Mouse (Mus musculus): ENCODE data around the gene Gif. TPM values are rescaled to one million over a fixed set of nuclear protein-coding genes. Genes with fewer than 3 reads are reported as not detected.

The Gif gene
- polyA plus RNA-seq, 1 experiment from 2014 or later: not detected

DNA sequence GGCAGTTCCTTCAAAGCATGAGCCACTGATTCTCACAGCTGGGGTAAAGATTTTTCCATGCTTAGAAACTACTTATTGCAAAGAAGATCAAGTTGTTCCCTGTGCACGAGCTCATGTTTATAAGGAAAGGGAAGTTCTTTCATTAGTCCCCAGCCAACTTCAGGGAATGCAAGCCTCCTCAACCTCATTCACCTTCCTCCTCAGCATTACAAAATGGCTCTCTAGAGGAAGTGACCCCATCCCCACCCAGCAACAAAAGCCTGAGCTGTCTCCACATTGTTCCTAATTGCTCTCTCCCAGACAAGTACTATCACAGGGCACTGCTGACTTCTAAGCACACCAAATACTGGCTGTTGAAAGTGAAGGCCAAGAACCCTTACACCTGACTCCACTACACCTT is 57.1 kb downstream of the Gif start:
- Histone ChIP-seq H3K4me2 (no peak overlapping the region), H3K9me3 (no peaks in the 10 kb centered on the region), H3K27me3 (no peaks in the 10 kb centered on the region), H3K36me3 (no peaks in the 10 kb centered on the region), H3K9ac (no peak overlapping the region), H3K27ac (no peak overlapping the region), H3K4me1 (no peaks in the 10 kb centered on the region), H3K4me3 (no peak overlapping the region)
- no peak for ATAC-seq (ENCODE audit: insufficient number of reproducible peaks, low FRiP score, low TSS enrichment, low read depth)
- WGBS: 59% methylated on average over 1 of the region's 1 CpGs

DNA sequence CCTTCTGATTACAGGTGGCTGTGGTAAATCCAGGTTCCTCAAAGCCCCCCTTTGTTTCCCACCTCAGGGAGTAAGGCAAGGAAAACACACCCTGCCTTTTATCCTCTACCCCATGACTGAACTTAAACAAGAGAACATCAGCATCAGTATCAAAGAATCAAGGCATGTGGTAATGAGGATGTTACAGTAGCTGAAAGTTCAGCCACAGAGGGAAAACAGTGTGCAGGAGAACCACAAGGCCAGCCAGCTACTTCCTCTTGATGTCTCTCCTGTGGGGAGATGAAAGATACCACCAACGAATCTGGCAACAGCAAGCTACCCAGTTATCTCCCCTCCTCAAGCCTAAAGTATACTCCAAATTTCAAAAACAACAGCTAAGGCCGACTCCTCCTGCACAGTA is 59.9 kb downstream of the Gif start:
- ATAC-seq (ENCODE audit: insufficient number of reproducible peaks, low FRiP score, low TSS enrichment, low read depth): no peak

DNA sequence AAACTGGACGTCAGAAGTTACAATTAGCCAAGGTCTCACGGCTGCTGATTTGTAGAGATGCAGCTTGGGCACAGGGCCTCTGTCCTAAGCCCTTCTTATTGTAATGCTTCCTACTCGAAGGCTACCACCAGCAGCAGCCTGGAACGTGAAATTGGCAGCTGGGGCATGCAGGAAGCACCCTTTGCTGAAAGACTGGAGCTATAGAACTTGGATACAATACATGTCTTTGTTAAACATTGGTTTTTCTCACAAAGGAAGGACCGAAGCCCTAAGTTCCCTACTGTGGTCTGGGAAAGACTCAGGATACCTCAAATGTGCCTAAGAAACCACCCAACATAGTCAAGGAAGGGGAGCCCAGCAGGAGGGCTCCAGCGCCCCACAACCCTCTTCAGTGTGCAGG is 60.5 kb downstream of the Gif start:
- Histone ChIP-seq H3K27ac (no peak overlapping the region), H3K4me1 (no peaks in the 10 kb centered on the region), H3K36me3 (no peaks in the 10 kb centered on the region), H3K9ac (no peak overlapping the region), H3K9me3 (no peaks in the 10 kb centered on the region), H3K4me3 (no peak overlapping the region), H3K27me3 (no peaks in the 10 kb centered on the region), H3K4me2 (no peak overlapping the region)
- 68% methylated on average over 6 of the region's 6 CpGs for WGBS
- no peak for ATAC-seq (ENCODE audit: insufficient number of reproducible peaks, low FRiP score, low TSS enrichment, low read depth)

More for the DNA sequence above, 59.9 kb downstream of the Gif start:
- Histone ChIP-seq H3K27me3 (no peaks in the 10 kb centered on the region), H3K4me2 (no peak overlapping the region), H3K9ac (no peak overlapping the region), H3K4me1 (no peaks in the 10 kb centered on the region), H3K36me3 (no peaks in the 10 kb centered on the region), H3K4me3 (no peak overlapping the region), H3K9me3 (no peaks in the 10 kb centered on the region), H3K27ac (no peak overlapping the region)
- 70% methylated on average over 2 of the region's 2 CpGs for WGBS

DNA sequence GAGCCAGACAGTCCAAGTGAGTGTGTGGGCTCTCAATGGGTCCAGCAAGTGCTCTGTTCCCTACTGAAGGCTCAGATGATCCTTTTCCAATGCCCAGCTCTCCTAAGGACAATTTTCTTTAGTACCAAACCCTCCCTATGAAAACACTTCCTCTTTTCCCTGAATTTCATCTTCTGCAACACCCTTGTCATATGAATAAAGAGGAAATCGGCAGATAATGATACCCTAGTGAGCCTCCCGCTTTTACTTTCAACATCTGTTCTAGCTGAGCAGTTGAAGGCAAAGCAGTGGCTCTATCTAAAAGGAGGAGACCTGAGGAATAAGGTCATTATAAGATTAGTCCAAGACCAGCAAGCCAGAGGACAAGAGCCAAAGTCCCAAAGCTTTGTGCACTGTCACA is 61.1 kb downstream of the Gif start:
- Histone ChIP-seq H3K9me3 (no peaks in the 10 kb centered on the region), H3K4me1 (no peaks in the 10 kb centered on the region), H3K4me3 (no peak overlapping the region), H3K4me2 (no peak overlapping the region), H3K27ac (no peak overlapping the region), H3K36me3 (no peaks in the 10 kb centered on the region), H3K27me3 (no peaks in the 10 kb centered on the region), H3K9ac (no peak overlapping the region)
- no peak for ATAC-seq (ENCODE audit: insufficient number of reproducible peaks, low FRiP score, low TSS enrichment, low read depth)
- 84% methylated on average over 2 of the region's 2 CpGs for whole genome bisulfite sequencing

DNA sequence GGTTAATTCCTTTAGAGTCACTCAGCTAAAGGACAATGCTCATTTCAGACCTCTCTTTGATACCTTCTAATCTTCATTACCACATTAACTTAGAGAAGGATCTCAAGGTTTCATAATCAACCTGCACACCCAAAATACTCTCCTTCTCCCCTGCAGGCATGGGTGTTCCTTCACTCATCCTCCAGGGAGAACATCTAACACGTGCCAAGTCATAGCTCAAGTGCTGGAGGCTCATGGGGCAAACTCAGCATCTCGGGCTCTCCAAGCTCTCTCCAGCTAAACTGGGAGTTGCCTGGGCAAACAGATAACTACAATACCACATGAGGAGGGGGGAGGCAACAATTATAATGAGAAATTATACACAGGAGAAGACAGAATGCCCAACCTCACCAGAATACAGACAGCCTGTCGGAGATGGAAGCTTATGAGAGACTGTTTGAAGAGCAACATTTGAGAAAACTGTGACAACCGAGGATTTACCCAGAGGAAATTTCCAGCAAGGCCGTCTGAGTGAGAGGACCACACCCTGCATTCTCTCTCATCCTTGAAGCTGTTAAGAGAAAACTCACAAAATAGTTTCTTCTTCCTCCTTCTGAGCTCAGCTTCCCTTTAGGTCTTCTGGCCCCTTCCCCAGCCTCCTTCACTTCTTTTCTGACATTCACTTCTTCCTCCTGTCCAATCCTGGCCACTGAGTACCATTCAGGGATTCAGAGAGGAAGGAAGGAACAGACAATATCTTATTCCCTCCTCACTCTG is 62.8 kb downstream of the Gif start:
- ATAC-seq (ENCODE audit: insufficient number of reproducible peaks, low FRiP score, low TSS enrichment, low read depth): no peak
- no peak overlapping the region for H3K9ac ChIP-seq
- WGBS: 70% methylated on average over 5 of the region's 5 CpGs

DNA sequence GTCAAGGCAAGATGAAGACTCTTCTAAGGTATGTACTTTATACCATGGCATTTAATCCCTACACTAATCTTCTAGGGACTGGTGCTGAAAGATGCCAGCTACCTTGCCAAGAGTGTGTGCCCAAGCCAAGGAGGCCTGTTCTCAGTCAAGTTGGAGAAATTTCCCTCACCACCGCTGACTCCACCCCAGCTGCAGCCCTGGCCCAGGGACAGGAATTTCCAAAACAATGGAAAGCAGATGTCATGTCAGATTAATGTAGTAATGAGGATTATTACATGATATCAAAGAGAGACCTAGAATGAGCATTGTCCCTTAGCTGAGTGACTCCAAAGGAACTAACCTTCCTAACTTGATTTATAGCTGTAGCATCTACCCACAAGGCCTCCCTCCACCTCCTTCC is 63.5 kb downstream of the Gif start:
- no peaks in the 10 kb centered on the region for H3K4me1 ChIP-seq
- no peak overlapping the region for H3K4me2 ChIP-seq
- no peak overlapping the region for H3K27ac ChIP-seq
- 71% methylated on average over 1 of the region's 1 CpGs for whole genome bisulfite sequencing
- H3K27me3 ChIP-seq: peaks cover 8% of the 10 kb centered on the region
- no peak overlapping the region for H3K4me3 ChIP-seq
- H3K9ac ChIP-seq: no peak overlapping the region
- ATAC-seq (ENCODE audit: insufficient number of reproducible peaks, low FRiP score, low TSS enrichment, low read depth): no peak
- no peaks in the 10 kb centered on the region for H3K36me3 ChIP-seq
- no peaks in the 10 kb centered on the region for H3K9me3 ChIP-seq

More for the DNA sequence above, 62.8 kb downstream of the Gif start:
- H3K27me3 ChIP-seq: peaks cover 6% of the 10 kb centered on the region; the same call in 1 of the 2 replicates
- H3K4me1 ChIP-seq: no peaks in the 10 kb centered on the region
- no peak overlapping the region for H3K27ac ChIP-seq
- no peak overlapping the region for H3K4me3 ChIP-seq
- H3K4me2 ChIP-seq: no peak overlapping the region
- no peaks in the 10 kb centered on the region for H3K36me3 ChIP-seq
- H3K9me3 ChIP-seq: no peaks in the 10 kb centered on the region

DNA sequence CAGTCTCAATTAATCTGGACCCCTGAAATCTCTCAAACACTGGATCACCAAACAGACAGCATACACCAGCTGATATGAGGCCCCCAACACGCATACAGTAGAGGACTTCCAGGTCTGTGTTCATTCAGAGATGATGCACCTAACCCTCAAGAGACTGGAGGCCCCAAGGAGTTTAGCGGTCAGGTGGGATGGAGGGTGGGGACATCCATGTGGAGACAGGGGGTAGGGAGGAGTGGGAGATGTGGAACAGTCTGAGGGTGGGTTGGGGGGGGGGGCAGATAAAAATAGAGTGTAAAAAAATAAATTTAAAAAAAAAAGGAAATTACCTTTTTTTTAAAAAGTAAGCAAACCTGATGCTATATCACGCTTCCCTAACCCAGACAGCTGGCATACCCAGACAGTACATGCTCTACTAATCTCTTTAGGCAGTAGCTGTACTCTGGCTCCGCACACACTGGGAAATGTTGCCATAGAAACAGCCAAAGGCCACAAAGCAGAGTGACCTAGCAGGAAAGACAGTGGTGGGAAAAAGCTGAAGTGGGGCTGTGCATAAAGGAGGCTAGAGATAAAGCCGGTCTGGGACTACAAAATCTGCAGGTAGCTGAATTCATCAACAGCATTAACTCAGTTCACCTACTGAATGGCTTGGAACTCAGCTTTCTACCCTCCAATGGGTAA is 64.5 kb downstream of the Gif start:
- no peak overlapping the region for H3K27ac ChIP-seq
- H3K4me1 ChIP-seq: no peaks in the 10 kb centered on the region
- no peak overlapping the region for H3K4me3 ChIP-seq
- no peaks in the 10 kb centered on the region for H3K36me3 ChIP-seq
- no peak overlapping the region for H3K4me2 ChIP-seq
- ATAC-seq (ENCODE audit: insufficient number of reproducible peaks, low FRiP score, low TSS enrichment, low read depth): no peak
- 71% methylated on average over 5 of the region's 5 CpGs for WGBS
- no peaks in the 10 kb centered on the region for H3K9me3 ChIP-seq
- no peak overlapping the region for H3K9ac ChIP-seq
- H3K27me3 ChIP-seq: peaks cover 18% of the 10 kb centered on the region

Other genes starting within 250 kb of the Gif start
- 7.7 and 10.7 TPM in 2 replicates for gene Ms4a6b, start 231.0 kb upstream of the Gif start, polyA plus RNA-seq (2015; fragmentation: Nextera tagmentation; extraction: Ambion mirVana)
- gene Ms4a4d, start 210.8 kb upstream of the Gif start, polyA plus RNA-seq (2015; fragmentation: Nextera tagmentation; extraction: Ambion mirVana): 1.9 and 2.3 TPM in 2 replicates
- gene Ms4a6d, start 142.7 kb upstream of the Gif start, polyA plus RNA-seq (2015; fragmentation: Nextera tagmentation; extraction: Ambion mirVana): 8.4 and 9.1 TPM in 2 replicates
- 2.1 and 2.2 TPM in 2 replicates for gene Ms4a2, start 123.8 kb upstream of the Gif start, polyA plus RNA-seq (2015; fragmentation: Nextera tagmentation; extraction: Ambion mirVana)
- gene Ms4a3, start 106.7 kb upstream of the Gif start, polyA plus RNA-seq (2015; fragmentation: Nextera tagmentation; extraction: Ambion mirVana): 0.15 TPM in 1 of 2 replicates, not detected in the other
- gene Oosp2, start 87.0 kb upstream of the Gif start, polyA plus RNA-seq (2015; fragmentation: Nextera tagmentation; extraction: Ambion mirVana): not detected in 2 replicates
- gene Oosp1, start 56.4 kb upstream of the Gif start, polyA plus RNA-seq (2015; fragmentation: Nextera tagmentation; extraction: Ambion mirVana): not detected in 2 replicates
- gene Oosp3, start 50.5 kb upstream of the Gif start, polyA plus RNA-seq (2015; fragmentation: Nextera tagmentation; extraction: Ambion mirVana): not detected in 2 replicates
- gene Mrpl16, start 22.8 kb downstream of the Gif start, polyA plus RNA-seq (2015; fragmentation: Nextera tagmentation; extraction: Ambion mirVana): 38.9 and 40.1 TPM in 2 replicates
- gene Stx3, start 71.8 kb downstream of the Gif start, polyA plus RNA-seq (2015; fragmentation: Nextera tagmentation; extraction: Ambion mirVana): 6.2 and 6.4 TPM in 2 replicates
- not detected in 2 replicates for gene Olfr1417, start 91.7 kb downstream of the Gif start, polyA plus RNA-seq (2015; fragmentation: Nextera tagmentation; extraction: Ambion mirVana)
- gene Olfr1418, start 113.5 kb downstream of the Gif start, polyA plus RNA-seq (2015; fragmentation: Nextera tagmentation; extraction: Ambion mirVana): not detected in 2 replicates
- gene Olfr1419, start 127.6 kb downstream of the Gif start, polyA plus RNA-seq (2015; fragmentation: Nextera tagmentation; extraction: Ambion mirVana): not detected in 2 replicates
- gene Olfr1420, start 139.0 kb downstream of the Gif start, polyA plus RNA-seq (2015; fragmentation: Nextera tagmentation; extraction: Ambion mirVana): 0.23 TPM in 1 of 2 replicates, not detected in the other
- 15.5 and 16.4 TPM in 2 replicates for gene Patl1, start 164.8 kb downstream of the Gif start, polyA plus RNA-seq (2015; fragmentation: Nextera tagmentation; extraction: Ambion mirVana)
- gene Osbp, start 218.4 kb downstream of the Gif start, polyA plus RNA-seq (2015; fragmentation: Nextera tagmentation; extraction: Ambion mirVana): 4.7 and 5.6 TPM in 2 replicates

Data from limb, embryonic 15.5 days (tissue).